Mouse (Mus musculus) hindbrain, embryonic 10.5 days (tissue): ENCODE measurements around the gene Crocc. TPM values are rescaled to one million over a fixed set of nuclear protein-coding genes. Genes with fewer than 3 reads are reported as not detected.

Source experiments
- polyA plus RNA-seq: library from polyadenylated mRNA; unstranded; fragments of >200 nt; fragmentation: Nextera tagmentation; extraction: Ambion mirVana; gene quantifications from 2 replicates; pipeline ENCODE4 v1.2.1, GENCODE M21; 2016

Gene Crocc
- polyA plus RNA-seq, 1 experiment from 2014 or later: 11.4 TPM

Other genes with a start within 250 kb of the Crocc start
- gene Padi3, start 249.9 kb downstream of the Crocc start, polyA plus RNA-seq: 0.08 and 0.10 TPM in 2 replicates
- gene Padi1, start 214.8 kb downstream of the Crocc start, polyA plus RNA-seq: 0.07 TPM in 2 replicates
- 1.4 and 3.8 TPM in 2 replicates for gene Padi2, start 154.2 kb downstream of the Crocc start, polyA plus RNA-seq
- 412 and 491 TPM in 2 replicates for gene Sdhb, start 99.3 kb downstream of the Crocc start, polyA plus RNA-seq
- 54.8 and 82.1 TPM in 2 replicates for gene Atp13a2, start 73.7 kb downstream of the Crocc start, polyA plus RNA-seq
- 307 and 334 TPM in 2 replicates for gene Mfap2, start 50.1 kb downstream of the Crocc start, polyA plus RNA-seq
- gene Necap2, start 17.8 kb upstream of the Crocc start, polyA plus RNA-seq: 60.2 and 66.0 TPM in 2 replicates
- not detected in 2 replicates for gene Spata21, start 27.8 kb upstream of the Crocc start, polyA plus RNA-seq
- 36.5 and 44.1 TPM in 2 replicates for gene Szrd1, start 79.2 kb upstream of the Crocc start, polyA plus RNA-seq
- gene Fbxo42, start 87.4 kb upstream of the Crocc start, polyA plus RNA-seq: 23.2 and 24.5 TPM in 2 replicates
- gene Rsg1, start 153.4 kb upstream of the Crocc start, polyA plus RNA-seq: 5.3 and 6.5 TPM in 2 replicates
- gene Arhgef19, start 178.9 kb upstream of the Crocc start, polyA plus RNA-seq: 1.7 and 4.3 TPM in 2 replicates
- 3.3 and 4.4 TPM in 2 replicates for gene Epha2, start 240.7 kb upstream of the Crocc start, polyA plus RNA-seq